Mouse (Mus musculus): Measurements from ENCODE around the gene Cttn. TPM values are rescaled to one million over a fixed set of nuclear protein-coding genes. Genes with fewer than 3 reads are reported as not detected.

The Cttn gene
- total RNA-seq, 2 experiments from 2014 or later: 23.7 to 34.7 TPM

DNA sequence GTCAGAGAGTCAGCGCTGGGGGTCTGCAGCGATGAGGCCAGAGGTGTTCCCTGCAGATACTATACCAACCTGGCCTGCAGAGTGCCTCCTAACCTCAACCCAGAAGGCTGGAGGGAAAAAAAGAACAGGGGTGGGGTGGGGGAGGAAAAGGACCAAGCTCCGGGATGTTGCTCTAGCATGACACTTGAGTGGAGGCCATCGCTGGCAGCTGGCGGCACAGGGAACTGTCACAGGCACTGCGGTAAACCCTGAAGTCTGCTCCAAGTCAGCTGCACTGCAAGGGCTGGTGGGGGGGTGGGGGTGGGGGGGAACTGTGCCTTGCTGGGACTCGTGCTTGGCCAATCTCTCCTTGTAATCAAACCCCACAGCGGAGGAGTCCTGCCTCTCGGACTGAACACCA is 20.1 kb downstream of the Cttn start:
- no peak for ATAC-seq (replicated peaks; ENCODE audit: low FRiP score, low TSS enrichment, poor library complexity, severe bottlenecking)

DNA sequence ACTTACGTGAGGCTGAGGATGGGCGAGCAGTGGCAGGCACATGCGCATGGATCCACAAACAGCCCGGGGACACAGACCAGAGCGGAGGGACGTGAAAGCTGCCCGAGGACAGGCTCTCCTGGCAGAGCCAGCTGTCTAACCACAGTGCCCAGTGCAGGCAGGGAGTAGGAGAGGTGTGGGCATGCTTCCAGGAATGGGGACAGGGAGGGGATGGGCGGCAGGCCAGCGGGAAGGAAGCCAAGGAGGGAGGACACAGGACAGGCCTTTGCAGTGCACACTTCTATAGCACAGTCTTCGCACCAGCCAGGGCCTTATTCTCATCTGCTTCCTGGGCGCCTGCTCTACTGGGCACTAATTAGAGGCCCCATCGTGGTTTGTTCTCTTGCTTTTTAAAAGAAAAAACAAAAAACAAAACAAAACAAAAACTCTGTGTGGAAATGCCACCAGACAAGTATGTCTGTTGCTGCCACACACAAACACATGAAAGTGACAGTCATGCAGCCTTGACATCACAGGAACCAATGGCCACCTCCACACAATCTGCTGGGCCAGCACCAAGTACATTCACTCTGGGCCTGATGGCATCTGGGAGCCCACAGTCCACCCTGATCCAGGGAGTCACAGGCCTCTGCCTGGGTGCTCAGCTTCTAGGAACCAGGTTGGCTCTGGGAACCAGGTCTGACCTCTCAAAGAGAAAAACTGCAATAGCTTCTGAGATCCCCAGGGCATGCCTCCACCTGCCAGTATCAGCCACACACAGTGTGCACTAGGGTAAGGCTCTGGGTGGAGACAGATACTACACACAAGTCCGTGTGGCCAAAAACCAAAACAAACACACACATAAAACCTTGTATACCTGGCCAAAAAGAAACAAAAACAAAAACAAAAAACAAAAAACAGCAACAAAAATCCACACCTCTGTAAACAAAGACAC is 20.9 kb downstream of the Cttn start:
- ATAC-seq (replicated peaks; ENCODE audit: low FRiP score, low TSS enrichment, poor library complexity, severe bottlenecking): peak; percentile 22; the same call in 1 of the 2 replicates

DNA sequence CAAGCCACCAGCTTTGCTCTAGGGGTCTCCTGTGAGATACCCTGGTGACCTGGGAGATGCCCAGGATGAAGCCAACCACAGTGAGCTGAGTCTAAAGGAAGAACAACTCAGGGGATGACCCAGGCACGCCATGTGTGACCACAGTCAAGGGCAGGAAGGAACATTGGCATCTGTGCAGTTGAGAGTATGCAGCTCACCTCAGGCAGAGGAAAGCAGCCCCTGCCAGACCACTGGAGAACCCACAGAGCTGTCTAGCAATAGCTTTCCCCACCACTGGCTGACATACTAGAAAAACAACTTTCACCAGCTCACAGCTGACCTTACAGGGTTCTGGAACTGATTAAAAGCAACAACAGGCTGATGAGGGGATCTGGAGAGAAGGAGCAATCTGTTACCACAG is 22.6 kb downstream of the Cttn start:
- no peak for ATAC-seq (replicated peaks; ENCODE audit: low FRiP score, low TSS enrichment, poor library complexity, severe bottlenecking)

DNA sequence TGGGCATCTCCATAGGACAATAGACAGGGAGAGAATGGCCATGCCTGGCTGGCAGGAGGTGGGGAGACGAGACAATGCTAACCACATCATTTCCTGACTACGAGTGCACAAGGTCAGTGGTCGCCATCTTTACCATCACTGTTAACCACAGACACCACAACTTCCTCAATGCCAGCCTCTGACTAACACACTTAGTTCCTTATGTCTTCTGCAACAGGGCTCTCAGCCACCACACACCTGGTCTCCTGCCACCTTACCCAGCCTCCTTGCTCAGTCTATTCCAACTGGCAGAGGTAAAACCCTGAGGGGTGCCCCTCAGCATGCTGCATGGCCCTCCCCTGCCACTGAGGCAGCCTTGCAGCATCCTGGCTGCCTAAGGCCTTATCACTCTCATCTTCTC is 23.7 kb downstream of the Cttn start:
- ATAC-seq (replicated peaks; ENCODE audit: low FRiP score, low TSS enrichment, poor library complexity, severe bottlenecking): peak; percentile 42; the same call in 1 of the 2 replicates

DNA sequence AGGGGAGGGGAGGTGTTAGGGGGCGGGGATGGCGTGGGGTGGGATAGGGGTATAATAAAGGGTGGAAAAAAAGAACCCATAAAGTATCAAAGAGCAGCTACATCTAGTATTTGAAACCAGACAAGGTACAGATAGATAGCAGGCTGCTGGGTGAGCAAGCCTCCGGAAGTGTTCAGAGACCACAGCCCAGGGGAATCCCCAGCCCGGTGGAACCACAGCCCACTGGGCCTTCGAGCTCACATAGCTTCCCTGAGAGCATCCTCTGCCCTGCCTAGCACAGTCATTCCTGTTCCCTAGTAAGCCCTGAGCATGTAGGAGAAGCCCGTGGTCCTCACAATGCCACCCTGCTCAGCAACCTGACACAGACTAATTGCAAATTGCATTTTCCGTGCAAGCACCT is 26.0 kb downstream of the Cttn start:
- no peak for ATAC-seq (replicated peaks; ENCODE audit: low FRiP score, low TSS enrichment, poor library complexity, severe bottlenecking)

DNA sequence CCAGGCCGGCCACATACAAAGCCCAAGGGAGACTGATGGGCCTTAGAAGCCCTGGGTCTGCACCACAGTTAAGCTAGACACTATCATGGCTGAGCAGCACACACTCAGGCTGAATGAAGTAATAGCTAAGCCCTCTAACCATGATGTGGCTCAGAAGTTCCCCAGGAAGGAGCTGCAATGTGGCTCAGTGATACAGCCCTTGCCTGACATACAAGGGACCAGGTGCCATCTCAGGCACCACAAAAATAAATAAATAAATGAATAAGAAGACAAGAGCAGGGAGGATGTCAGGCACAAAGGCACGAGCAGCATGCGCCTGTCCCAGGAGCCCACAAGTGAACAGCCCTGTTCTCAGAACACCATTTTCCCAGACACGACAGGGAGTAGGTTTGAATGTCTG is 28.8 kb downstream of the Cttn start:
- no peak for ATAC-seq (replicated peaks; ENCODE audit: low FRiP score, low TSS enrichment, poor library complexity, severe bottlenecking)

DNA sequence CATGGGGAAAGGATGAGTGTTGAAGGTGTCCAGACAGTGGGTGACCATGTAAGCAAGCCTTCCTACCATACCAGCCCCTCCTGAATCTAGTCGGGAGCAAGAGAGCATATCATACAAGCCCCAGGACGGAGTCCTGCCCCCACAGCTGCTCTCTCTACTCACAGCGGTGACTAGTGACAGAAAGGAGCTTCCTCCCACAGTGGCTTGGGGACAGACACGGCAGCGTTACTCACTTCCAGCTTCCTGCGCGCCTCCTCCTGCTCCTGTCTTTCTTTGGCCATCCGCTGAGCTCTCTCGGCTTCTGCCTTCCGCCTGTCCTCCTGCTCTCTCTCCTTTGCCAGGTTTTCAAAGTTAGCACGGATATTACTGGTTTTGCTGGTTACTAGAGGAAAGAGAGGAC is 29.3 kb downstream of the Cttn start:
- ATAC-seq (replicated peaks; ENCODE audit: low FRiP score, low TSS enrichment, poor library complexity, severe bottlenecking): no peak

DNA sequence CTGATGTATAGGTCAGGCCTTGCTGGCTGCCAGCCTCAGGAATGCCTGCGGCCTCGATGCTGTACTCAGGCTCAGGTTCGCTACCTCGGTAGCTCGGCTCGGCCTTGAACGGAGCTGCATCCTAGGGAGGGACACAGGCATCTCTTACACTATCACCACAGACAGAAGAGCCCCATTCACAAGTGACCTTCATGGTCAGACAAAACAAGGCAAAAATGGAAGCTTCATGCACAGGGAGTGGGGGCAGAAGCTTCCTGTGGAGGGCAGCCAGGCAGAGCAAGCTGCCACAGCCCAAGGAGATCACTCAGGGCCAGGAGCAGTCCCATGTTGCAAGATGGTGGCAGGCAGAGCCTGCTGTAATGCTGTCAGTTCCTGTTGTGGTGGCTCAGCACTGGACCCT is 32.0 kb downstream of the Cttn start:
- ATAC-seq (replicated peaks; ENCODE audit: low FRiP score, low TSS enrichment, poor library complexity, severe bottlenecking): no peak

DNA sequence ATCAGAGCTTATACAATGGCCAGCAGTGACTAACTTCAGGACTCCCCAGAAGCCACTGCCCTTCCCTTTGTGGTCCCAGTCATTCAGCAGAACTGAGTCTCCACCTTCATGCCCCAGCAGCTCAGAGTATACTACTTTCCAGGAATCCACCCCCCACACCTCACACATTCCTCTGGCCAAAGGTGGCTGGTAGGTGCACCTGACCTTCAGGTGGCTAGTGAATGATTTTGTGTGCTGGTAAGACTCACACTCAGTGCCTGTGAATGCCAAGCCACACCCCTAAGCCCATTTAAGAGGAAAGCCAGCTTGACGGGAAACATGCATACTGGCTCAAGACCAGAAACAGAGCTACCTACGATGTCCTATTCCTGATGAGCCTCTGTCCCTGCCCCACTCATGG is 37.9 kb downstream of the Cttn start:
- no peak for ATAC-seq (replicated peaks; ENCODE audit: low FRiP score, low TSS enrichment, poor library complexity, severe bottlenecking)

DNA sequence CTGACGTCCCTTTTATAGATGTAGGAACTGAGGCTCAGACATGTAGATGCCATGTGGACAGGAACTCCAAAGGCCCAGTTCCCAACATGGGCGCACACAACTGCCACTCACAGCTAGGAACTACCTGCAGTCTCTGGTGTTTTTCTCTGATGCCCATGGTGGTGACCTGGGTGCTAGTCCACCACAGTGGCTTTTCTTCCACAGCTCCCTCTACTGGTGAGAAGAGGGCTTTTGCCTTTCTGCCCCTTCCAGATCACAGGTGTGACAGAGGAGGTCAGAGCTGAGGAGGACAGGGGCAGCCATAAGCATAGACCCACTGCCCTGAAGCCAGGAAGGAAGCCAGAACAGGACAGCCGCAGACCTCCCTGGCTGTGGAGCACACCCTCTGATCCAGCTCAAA is 43.3 kb downstream of the Cttn start:
- peak; percentile 67 for ATAC-seq (replicated peaks; ENCODE audit: low FRiP score, low TSS enrichment, poor library complexity, severe bottlenecking)

DNA sequence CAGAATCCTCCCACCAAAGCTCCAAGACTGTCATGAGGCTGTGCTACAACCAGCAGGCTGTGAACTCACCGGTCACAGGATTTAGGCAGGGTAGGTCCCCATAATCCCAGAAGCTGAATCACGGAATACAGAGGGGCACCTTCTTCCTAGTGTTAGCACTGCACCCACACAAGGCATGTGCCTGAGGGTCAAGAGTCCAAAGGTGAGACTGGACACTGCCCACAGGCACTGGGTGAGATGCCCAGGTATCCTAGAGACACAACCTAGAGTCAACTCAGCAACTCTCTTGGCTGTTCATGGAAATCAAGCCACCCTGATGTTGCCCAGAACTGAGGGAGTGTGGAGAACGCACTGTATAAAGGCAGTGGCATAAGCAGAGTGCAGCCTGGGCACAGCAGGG is 44.2 kb downstream of the Cttn start:
- ATAC-seq (replicated peaks; ENCODE audit: low FRiP score, low TSS enrichment, poor library complexity, severe bottlenecking): no peak

DNA sequence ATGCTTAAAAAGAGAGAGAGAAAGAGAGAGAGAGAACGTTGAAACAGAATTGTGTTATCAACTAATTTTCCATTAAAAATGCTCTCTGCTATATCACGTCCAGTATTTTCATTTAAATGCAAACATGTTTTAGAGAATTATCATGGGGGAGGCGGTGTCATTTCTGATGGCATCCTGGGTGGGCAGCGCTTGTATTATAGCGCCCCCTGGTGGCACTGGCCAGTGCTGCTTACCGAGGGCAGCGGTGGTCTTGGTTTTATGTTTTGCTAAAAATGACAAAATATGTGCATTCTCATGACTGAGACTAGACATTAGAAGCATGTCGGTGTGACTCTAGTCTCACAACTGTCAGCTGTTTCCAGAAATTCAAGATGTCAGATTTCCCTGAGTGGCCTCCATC is 44.9 kb downstream of the Cttn start:
- ATAC-seq (replicated peaks; ENCODE audit: low FRiP score, low TSS enrichment, poor library complexity, severe bottlenecking): peak; percentile 63

DNA sequence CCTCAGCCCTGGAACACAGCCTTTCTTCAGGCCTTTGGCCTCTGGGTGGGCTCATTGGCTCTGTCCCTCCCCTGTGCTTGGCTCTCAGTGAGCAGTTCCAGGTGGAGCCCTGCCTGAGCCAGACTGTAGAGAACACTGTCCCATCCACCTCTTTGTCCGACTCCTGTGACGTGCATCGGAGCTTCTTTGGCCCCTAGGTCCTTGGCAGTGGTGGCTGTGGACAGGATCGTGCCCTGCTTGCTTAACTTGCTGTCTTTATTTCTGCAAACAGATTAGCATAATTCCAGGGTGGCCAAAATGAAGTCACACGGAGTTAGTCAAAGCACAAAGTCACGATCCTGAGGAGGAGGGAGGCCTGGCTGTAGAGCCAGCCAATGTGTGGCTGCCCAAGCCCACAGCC is 49.3 kb downstream of the Cttn start:
- ATAC-seq (replicated peaks; ENCODE audit: low FRiP score, low TSS enrichment, poor library complexity, severe bottlenecking): no peak

DNA sequence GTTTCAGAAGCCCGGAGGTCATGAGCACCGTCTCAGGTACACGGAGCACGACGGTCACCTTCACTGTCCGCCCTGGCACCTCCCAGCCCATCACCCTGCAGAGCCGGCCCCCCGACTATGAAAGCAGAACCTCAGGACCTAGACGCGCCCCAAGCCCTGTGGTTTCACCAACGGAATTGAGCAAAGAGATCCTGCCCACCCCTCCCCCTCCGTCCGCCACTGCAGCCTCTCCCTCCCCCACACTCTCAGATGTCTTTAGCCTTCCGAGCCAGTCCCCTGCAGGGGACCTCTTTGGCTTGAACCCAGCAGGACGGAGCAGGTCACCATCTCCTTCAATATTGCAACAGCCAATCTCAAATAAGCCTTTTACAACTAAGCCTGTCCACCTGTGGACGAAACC is 50.3 kb downstream of the Cttn start:
- no peak for ATAC-seq (replicated peaks; ENCODE audit: low FRiP score, low TSS enrichment, poor library complexity, severe bottlenecking)

DNA sequence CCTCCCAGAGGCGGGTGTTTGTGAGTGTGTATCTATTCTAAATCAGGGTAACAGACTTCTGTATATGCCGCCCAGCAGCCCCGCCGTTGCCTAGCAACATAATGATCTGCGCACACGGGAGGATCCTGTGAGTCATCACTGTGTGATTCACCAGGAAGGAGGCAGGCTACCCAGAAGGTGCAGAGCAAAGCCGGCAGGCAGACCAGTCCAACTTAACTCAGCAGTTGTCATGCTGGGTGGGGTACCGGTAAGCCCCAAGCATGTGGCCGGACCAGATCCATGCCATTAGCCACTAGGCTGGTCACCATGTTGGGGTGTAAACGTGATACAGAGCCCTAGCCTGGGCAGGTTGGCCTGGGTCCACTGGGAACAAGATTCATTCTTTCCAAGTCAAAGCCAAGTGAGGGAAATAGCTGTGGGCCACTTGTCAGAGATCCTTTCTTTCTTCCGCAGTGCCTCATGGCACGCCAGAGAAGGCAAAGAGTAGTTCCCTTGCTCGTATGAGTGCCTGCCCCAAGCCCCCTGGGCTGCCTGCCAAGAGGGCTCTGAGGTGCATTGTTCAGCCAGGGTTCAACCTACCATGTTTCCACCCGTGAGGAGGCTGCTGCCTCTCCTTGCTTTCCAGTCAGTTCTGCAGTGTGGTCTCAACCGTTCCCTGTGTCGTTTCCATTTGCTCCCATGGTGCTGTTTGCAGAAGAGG is 53.0 kb downstream of the Cttn start:
- ATAC-seq (replicated peaks; ENCODE audit: low FRiP score, low TSS enrichment, poor library complexity, severe bottlenecking): no peak

DNA sequence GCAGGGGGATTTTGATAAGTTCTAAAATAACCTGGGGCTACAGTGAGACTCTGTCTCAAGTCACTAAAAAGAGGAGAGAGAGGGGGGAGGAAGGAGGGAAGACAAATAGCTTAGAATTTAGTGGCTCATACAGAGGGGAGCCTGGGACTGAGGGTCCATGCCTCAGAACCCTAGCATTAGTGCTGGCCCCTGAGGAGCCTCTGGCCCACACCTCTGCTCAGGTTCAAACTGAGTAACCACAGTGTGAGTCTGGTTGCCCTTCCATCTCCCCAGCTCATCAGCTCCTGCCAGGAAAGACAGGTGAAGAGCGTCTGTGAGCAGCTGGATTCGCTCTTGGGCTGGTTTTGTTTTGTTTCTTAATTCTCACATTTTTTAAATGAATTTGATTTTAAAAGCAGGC is 53.6 kb downstream of the Cttn start:
- no peak for ATAC-seq (replicated peaks; ENCODE audit: low FRiP score, low TSS enrichment, poor library complexity, severe bottlenecking)

DNA sequence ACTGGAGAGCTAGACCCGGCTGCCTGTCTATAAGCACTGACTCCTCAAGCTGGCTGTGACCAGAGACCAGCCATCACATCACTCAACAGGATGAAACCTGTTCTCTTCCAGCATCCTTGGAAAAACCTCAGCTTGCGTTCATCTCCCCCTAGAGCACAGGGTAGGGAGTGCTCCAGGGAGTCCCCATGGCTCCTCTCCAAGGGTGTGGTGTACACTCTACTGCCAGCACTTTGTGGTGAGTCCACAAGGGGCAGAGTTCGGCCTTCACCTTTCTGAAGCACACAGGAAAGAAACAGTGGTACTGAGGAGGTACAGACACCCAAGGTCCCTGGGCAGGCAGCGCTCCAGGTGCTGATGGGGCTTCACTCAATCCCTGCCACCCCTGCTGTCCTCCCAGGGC is 55.0 kb downstream of the Cttn start:
- peak; percentile 82 for ATAC-seq (replicated peaks; ENCODE audit: low FRiP score, low TSS enrichment, poor library complexity, severe bottlenecking)

DNA sequence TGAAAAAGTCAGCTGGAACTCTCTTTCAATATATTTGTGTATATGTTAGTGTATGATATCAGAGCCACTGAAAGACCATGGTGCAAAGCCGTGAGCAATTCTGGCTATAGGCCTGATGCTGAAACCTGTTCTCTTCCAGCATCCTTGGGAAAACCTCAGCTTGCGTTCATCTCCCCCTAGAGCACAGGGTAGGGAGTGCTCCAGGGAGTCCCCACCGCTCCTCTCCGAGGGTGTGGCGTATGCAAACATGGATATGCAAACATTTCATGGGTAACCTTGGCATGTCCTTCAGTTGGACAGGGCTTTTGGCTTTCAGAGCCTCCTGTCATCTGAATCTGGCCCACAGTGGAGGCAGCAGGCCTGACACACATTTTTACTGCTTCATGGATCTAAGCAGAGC is 56.2 kb downstream of the Cttn start:
- no peak for ATAC-seq (replicated peaks; ENCODE audit: low FRiP score, low TSS enrichment, poor library complexity, severe bottlenecking)

DNA sequence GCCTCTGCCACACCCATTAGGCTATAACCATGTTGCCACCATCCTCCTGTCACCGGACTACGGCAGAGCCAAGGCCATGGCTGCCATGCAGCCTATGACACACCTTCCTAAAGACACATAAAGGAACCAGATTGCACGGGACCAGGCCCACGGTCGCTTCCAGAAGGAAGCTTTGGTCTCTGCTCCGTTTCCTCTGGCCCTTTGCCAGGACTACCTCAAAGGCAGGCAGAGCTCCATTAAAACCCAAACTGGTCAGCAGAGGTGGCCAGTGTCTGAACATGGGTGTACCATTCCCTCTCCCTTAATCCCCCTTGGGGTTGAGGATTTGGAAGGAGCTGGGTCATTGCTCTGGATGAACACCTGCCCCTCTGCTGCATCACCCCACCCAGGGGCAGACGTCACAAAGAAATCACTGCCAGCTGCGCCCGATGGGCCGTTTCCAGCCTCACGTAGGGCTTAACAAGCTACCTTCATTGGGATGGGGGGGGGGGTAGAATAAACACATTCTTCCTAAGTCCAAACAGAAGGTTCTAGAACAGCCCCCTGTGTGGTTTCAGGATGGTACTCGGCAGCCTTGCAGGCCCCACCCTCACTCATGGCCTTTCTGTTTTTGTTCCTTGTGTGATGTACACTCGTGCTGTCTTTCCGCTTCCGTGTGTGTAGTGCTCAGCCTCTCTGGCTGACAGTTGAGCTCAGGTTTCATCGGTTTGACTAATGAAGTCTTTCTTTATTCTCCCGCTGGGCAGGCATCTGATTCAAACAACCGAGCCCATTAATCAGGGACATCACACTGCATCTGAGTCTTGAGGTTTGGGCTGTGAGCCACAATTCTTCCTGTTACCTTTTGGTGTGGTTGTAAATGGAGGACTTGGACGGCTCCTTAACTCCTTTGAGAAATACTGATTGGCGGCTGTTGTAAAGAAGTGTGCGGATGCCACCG is 58.6 kb downstream of the Cttn start:
- no peak for ATAC-seq (replicated peaks; ENCODE audit: low FRiP score, low TSS enrichment, poor library complexity, severe bottlenecking)

DNA sequence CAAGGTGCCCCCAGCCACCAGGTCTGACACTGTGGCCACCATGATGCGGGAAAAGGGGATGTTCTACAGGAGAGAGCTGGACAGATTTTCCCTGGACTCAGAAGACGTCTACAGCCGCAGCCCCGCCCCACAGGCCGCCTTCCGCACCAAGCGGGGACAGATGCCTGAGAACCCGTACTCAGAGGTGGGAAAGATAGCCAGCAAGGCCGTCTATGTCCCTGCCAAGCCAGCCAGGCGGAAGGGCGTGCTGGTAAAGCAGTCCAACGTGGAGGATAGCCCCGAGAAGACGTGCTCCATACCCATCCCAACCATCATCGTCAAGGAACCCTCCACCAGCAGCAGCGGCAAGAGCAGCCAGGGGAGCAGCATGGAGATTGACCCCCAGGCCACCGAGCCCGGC is 61.1 kb downstream of the Cttn start:
- ATAC-seq (replicated peaks; ENCODE audit: low FRiP score, low TSS enrichment, poor library complexity, severe bottlenecking): no peak

Measured in megakaryocyte-erythroid progenitor cell, adult 5-6 weeks (primary cell).